Mouse (Mus musculus) cerebellum, adult 2 months (tissue): Measurements from ENCODE around the gene Vps9d1.

Experiments used
- CTCF ChIP-seq: fragments of 200-500 bp; IDR thresholded peaks from 2 replicates; pipeline ENCODE4 v1.5.1; 2011; ENCODE audit warnings: low read depth, mild to moderate bottlenecking, control low read depth, low read length, moderate library complexity, borderline replicate concordance; ENCODE audit not compliant: insufficient read depth
- POLR2A ChIP-seq: fragments of 200-500 bp; IDR thresholded peaks from 2 replicates; pipeline ENCODE4 v1.6.1; 2011; ENCODE audit warnings: low read length, control low read depth, borderline replicate concordance; ENCODE audit not compliant: insufficient read depth

DNA sequence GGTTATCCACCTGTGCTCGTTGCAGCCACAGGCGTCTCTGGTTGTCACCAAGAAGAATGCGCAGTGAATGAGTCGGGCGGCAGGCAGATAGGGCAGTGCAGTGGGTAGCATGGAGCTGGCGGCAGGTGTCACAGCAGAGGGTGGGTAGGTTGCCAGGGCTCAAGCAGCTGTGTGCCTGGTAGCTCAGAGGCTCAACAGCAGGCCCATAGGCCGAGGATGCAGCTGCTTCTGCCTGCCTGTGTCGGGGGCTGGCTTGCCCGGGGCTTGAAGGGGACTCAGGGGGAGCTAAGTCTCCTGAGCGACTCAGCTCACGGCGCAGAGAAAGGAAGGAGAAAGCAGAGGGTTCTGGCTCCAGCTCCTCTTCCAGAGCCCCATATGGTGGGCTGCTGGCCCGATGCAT is 20.8 kb downstream of the Vps9d1 start:
- TF ChIP-seq CTCF (no peak), POLR2A (no peak)
